In genomic region chr11:49243727-49244594, GRCm38 (mm10) we compare ENCODE assay signal across 8 mouse cellular contexts. TPM values are rescaled to one million over a fixed set of nuclear protein-coding genes. Genes with fewer than 3 reads are reported as not detected.
A peak's percentile ranks its signal among the peaks of the same experiment; 100 is the strongest.
DNase-seq lines count a peak whose midpoint lies in the region; ATAC-seq lines count a peak whose summit lies in the region.

Gene Mgat1 (plus strand): TSS chr11:49244191.

- H3K4me1 ChIP-seq in hindbrain, embryonic 16.5 days (ENCODE audit: control insufficient read depth, insufficient read depth, low read depth, low read length): peaks cover 32% of the 10 kb centered on the region
- peaks cover 77% of the 10 kb centered on the region for H3K4me1 ChIP-seq in megakaryocyte, embryonic 14.5 days

- under 1% methylated on average over 60 of the region's 60 CpGs for WGBS in hindbrain, embryonic 16.5 days

- H3K27me3 ChIP-seq in hindbrain, embryonic 16.5 days (replicated peaks; ENCODE audit: control insufficient read depth, insufficient read depth, low read length): no peaks in the 10 kb centered on the region
- H3K27me3 ChIP-seq in megakaryocyte, embryonic 14.5 days (replicated peaks): no peaks in the 10 kb centered on the region

- peak; percentile 98 for ATAC-seq in hindbrain, embryonic 16.5 days

- peak within 1 kb of the TSS; percentile 93 for H3K27ac ChIP-seq in hindbrain, embryonic 16.5 days (ENCODE audit: low read depth, low read length)

- H3K9ac ChIP-seq in hindbrain, embryonic 16.5 days (ENCODE audit: low read depth, low read length): peak within 1 kb of the TSS; percentile 90

- peak within 1 kb of the TSS; percentile 82 for H3K4me3 ChIP-seq in hindbrain, embryonic 16.5 days (ENCODE audit: low read length)
- peak within 1 kb of the TSS; percentile 95 for H3K4me3 ChIP-seq in megakaryocyte, embryonic 14.5 days (replicated peaks)

- peak within 1 kb of the TSS; percentile 79 for H3K4me2 ChIP-seq in hindbrain, embryonic 16.5 days (ENCODE audit: low read length)

- no peaks in the 10 kb centered on the region for H3K9me3 ChIP-seq in hindbrain, embryonic 16.5 days (ENCODE audit: control insufficient read depth, low read length)
- no peaks in the 10 kb centered on the region for H3K9me3 ChIP-seq in megakaryocyte, embryonic 14.5 days

- H3K36me3 ChIP-seq in hindbrain, embryonic 16.5 days (ENCODE audit: control insufficient read depth, insufficient read depth, low read length): no peaks in the 10 kb centered on the region
- no peaks in the 10 kb centered on the region for H3K36me3 ChIP-seq in megakaryocyte, embryonic 14.5 days (replicated peaks; ENCODE audit: low read length)

- DNase-seq in WW6 (ENCODE audit: low read depth, low spot score): peak; percentile 99
- DNase-seq in cerebellum, postnatal 36 days: peak; percentile 83 to 86
- peak; percentile 92 for DNase-seq in gastrocnemius, adult 18-20 months (ENCODE audit: low spot score)
- DNase-seq in left cerebral cortex, adult 8-10 months (ENCODE audit: low spot score in 2 of 2): peak; percentile 64 to 92
- DNase-seq in right cerebral cortex, postnatal 10 days (ENCODE audit: low spot score in 2 of 2): peak; percentile 94 to 95
- DNase-seq in urinary bladder, postnatal 25 days (ENCODE audit: low spot score): peak; percentile 90

RNA-seq across cellular contexts. Expression of gene Mgat1, which starts in this region (rescaled TPM):
- 10 to 100 TPM; 41.0 to 49.9 TPM for total RNA-seq in gastrocnemius, adult 18-20 months (2021)
- polyA plus RNA-seq in hindbrain, embryonic 16.5 days (2015; fragmentation: Nextera tagmentation; extraction: Ambion mirVana): 34.5 and 38.2 TPM in 2 replicates
- total RNA-seq in left cerebral cortex, adult 8-10 months (2022): 10 to 100 TPM; 65.9 to 72.3 (median 69.2) TPM
- polyA plus RNA-seq in megakaryocyte, embryonic 14.5 days (2012; ENCODE audit: insufficient read depth, low replicate concordance): 64.1 and 65.8 TPM in 2 replicates

Comparison
In these comparisons a context has a peak if more than half of its experiments do, and no peak if none do; other contexts are left out.
1. Peak in every context shown above with its lines: DNase-seq, ATAC-seq, H3K4me3 ChIP-seq and H3K27ac ChIP-seq.